Mouse (Mus musculus): ENCODE data around the gene Manbal. TPM values are rescaled to one million over a fixed set of nuclear protein-coding genes. Genes with fewer than 3 reads are reported as not detected.
A peak's percentile ranks its signal among the peaks of the same experiment; 100 is the strongest.

The Manbal gene
- polyA plus RNA-seq, 1 experiment from 2014 or later: 36.3 TPM

DNA sequence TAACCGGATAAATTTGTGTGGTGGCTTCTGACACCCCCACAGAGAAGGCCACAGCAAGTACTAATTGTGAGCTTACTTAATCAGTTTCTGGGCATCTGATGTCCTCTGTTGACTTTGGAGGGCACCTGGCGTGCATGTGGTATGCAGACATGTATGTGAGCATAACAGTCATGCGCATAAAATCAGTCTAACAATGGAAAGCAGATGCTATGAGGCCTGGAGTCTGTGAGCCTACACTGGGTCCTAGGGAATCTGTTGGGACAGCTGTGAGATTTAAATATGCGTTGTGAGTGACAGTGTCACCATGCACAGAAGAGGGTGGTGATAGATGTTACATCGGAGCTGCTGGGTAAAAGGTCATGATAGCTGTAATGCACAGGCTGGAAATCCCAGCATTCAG is 35.3 kb upstream of the Manbal start:
- H3K4me1 ChIP-seq (ENCODE audit: control insufficient read depth in 2 of 2, insufficient read depth in 2 of 2, low read length in 2 of 2): peaks cover 8 to 10% of the 10 kb centered on the region in 2 experiments; a peak in 2 of 4 replicates
- 59% methylated on average over 5 of the region's 5 CpGs for WGBS
- no peak overlapping the region for H3K9ac ChIP-seq (ENCODE audit: low read length)
- H3K27ac ChIP-seq (replicated peaks in 1 of 2; ENCODE audit: control insufficient read depth in 1 of 2, insufficient read depth in 1 of 2, low read depth in 2 of 2, low read length in 2 of 2): no peak overlapping the region
- no peaks in the 10 kb centered on the region for H3K9me3 ChIP-seq (ENCODE audit: control insufficient read depth, low read length)
- H3K4me2 ChIP-seq (ENCODE audit: low read length): no peak overlapping the region
- no peak for ATAC-seq (ENCODE audit: insufficient number of reproducible peaks, insufficient read depth, low FRiP score, low read depth)
- no peak overlapping the region for H3K4me3 ChIP-seq (ENCODE audit: control insufficient read depth in 1 of 2, insufficient read depth in 1 of 2, low read depth in 1 of 2, low read length in 2 of 2)
- peaks cover 15% of the 10 kb centered on the region for H3K36me3 ChIP-seq (ENCODE audit: control insufficient read depth, insufficient read depth, low read length)
- no peaks in the 10 kb centered on the region for H3K27me3 ChIP-seq (ENCODE audit: control insufficient read depth, insufficient read depth, low read length)

DNA sequence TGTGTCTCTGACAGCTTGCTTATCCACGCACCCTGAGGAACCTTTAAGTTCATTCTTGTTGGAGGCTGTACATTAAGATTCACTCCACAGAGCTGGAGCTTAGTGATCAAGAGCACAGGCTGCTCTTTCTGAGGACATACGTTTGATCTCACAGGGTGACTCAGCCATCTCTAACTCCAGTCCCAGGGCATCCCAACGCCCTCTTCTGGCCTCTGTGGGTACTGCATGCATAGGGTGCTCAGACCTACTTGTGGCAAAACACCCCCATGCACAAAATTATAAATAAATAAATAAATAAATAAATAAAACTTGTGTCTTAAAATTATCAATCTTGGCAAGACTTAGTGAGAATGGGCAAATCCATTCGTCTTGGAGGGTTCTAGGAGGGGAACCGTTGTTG is 28.7 kb upstream of the Manbal start:
- H3K27ac ChIP-seq (replicated peaks in 1 of 2; ENCODE audit: control insufficient read depth in 1 of 2, insufficient read depth in 1 of 2, low read depth in 2 of 2, low read length in 2 of 2): no peak overlapping the region
- H3K4me1 ChIP-seq (ENCODE audit: control insufficient read depth in 2 of 2, insufficient read depth in 2 of 2, low read length in 2 of 2): peaks cover 5 to 9% of the 10 kb centered on the region in 2 experiments; a peak in 2 of 4 replicates
- WGBS: 39% methylated on average over 5 of the region's 5 CpGs
- H3K36me3 ChIP-seq (ENCODE audit: control insufficient read depth, insufficient read depth, low read length): no peaks in the 10 kb centered on the region
- no peak overlapping the region for H3K4me3 ChIP-seq (ENCODE audit: control insufficient read depth in 1 of 2, insufficient read depth in 1 of 2, low read depth in 1 of 2, low read length in 2 of 2)
- ATAC-seq (ENCODE audit: insufficient number of reproducible peaks, insufficient read depth, low FRiP score, low read depth): no peak
- H3K27me3 ChIP-seq (ENCODE audit: control insufficient read depth, insufficient read depth, low read length): no peaks in the 10 kb centered on the region
- no peak overlapping the region for H3K9ac ChIP-seq (ENCODE audit: low read length)
- H3K4me2 ChIP-seq (ENCODE audit: low read length): no peak overlapping the region
- no peaks in the 10 kb centered on the region for H3K9me3 ChIP-seq (ENCODE audit: control insufficient read depth, low read length)

DNA sequence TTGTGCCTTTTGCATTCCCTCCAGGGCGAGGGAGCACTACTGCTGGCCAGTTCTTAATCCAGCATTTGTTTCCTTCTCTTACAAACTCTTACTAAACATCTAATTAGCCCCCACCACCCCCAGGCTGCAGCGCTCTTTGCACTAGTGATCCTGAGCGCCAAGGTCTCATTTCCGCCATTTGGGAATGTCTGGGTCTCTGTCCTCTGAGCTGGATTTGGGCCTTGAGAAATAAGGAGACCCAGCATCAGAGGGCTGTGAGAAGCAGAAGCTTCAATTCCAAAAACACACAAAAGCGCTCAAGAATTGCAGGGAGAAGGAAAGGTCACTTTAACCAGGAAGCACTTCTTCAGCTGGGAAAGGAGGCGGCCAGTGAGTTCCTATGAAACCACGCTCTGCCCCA is 27.9 kb upstream of the Manbal start:
- WGBS: 82% methylated on average over 7 of the region's 7 CpGs

DNA sequence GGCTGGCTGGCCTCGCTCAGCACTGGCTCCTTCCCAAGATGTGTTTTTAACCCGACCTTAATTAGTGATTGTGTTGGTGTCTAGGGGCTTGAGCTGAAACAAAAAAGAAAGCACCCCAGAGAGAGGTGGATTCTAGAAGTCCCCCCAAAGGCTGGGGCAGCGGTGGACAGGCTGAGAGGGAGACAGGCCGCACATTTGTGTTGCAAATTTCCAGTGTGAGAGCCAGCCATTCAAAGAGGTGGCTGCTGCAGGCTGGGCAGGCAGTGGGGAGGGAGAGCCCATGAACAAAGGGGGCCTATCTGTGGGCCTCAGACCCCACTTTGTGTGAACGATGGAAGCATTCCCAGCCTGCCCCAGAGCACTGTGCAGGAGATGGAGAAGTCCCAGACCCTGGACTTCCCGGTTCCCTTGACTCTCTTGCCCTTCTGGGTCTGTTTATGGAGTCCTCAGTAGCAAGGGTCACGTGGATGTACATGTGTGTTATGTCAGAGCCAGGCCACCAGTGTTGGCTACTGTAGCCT is 27.1 kb upstream of the Manbal start:
- H3K27ac ChIP-seq (replicated peaks in 1 of 2; ENCODE audit: control insufficient read depth in 1 of 2, insufficient read depth in 1 of 2, low read depth in 2 of 2, low read length in 2 of 2): peak overlapping the region in 1 of 2 experiments; percentile 23; a peak in 1 of 4 replicates
- H3K4me3 ChIP-seq (ENCODE audit: control insufficient read depth in 1 of 2, insufficient read depth in 1 of 2, low read depth in 1 of 2, low read length in 2 of 2): no peak overlapping the region
- no peak overlapping the region for H3K4me2 ChIP-seq (ENCODE audit: low read length)
- WGBS: 48% methylated on average over 7 of the region's 7 CpGs
- no peaks in the 10 kb centered on the region for H3K27me3 ChIP-seq (ENCODE audit: control insufficient read depth, insufficient read depth, low read length)
- H3K4me1 ChIP-seq (ENCODE audit: control insufficient read depth in 2 of 2, insufficient read depth in 2 of 2, low read length in 2 of 2): peaks cover 5 to 9% of the 10 kb centered on the region in 2 experiments; a peak in 2 of 4 replicates
- no peaks in the 10 kb centered on the region for H3K9me3 ChIP-seq (ENCODE audit: control insufficient read depth, low read length)
- no peaks in the 10 kb centered on the region for H3K36me3 ChIP-seq (ENCODE audit: control insufficient read depth, insufficient read depth, low read length)
- ATAC-seq (ENCODE audit: insufficient number of reproducible peaks, insufficient read depth, low FRiP score, low read depth): no peak
- no peak overlapping the region for H3K9ac ChIP-seq (ENCODE audit: low read length)

More for the DNA sequence above, 27.9 kb upstream of the Manbal start:
- no peak overlapping the region for H3K27ac ChIP-seq (replicated peaks in 1 of 2; ENCODE audit: control insufficient read depth in 1 of 2, insufficient read depth in 1 of 2, low read depth in 2 of 2, low read length in 2 of 2)
- no peak overlapping the region for H3K4me2 ChIP-seq (ENCODE audit: low read length)
- H3K36me3 ChIP-seq (ENCODE audit: control insufficient read depth, insufficient read depth, low read length): no peaks in the 10 kb centered on the region
- H3K9me3 ChIP-seq (ENCODE audit: control insufficient read depth, low read length): no peaks in the 10 kb centered on the region
- no peak overlapping the region for H3K4me3 ChIP-seq (ENCODE audit: control insufficient read depth in 1 of 2, insufficient read depth in 1 of 2, low read depth in 1 of 2, low read length in 2 of 2)
- no peak for ATAC-seq (ENCODE audit: insufficient number of reproducible peaks, insufficient read depth, low FRiP score, low read depth)
- peaks cover 5 to 9% of the 10 kb centered on the region in 2 experiments; a peak in 2 of 4 replicates for H3K4me1 ChIP-seq (ENCODE audit: control insufficient read depth in 2 of 2, insufficient read depth in 2 of 2, low read length in 2 of 2)
- no peaks in the 10 kb centered on the region for H3K27me3 ChIP-seq (ENCODE audit: control insufficient read depth, insufficient read depth, low read length)
- H3K9ac ChIP-seq (ENCODE audit: low read length): no peak overlapping the region

DNA sequence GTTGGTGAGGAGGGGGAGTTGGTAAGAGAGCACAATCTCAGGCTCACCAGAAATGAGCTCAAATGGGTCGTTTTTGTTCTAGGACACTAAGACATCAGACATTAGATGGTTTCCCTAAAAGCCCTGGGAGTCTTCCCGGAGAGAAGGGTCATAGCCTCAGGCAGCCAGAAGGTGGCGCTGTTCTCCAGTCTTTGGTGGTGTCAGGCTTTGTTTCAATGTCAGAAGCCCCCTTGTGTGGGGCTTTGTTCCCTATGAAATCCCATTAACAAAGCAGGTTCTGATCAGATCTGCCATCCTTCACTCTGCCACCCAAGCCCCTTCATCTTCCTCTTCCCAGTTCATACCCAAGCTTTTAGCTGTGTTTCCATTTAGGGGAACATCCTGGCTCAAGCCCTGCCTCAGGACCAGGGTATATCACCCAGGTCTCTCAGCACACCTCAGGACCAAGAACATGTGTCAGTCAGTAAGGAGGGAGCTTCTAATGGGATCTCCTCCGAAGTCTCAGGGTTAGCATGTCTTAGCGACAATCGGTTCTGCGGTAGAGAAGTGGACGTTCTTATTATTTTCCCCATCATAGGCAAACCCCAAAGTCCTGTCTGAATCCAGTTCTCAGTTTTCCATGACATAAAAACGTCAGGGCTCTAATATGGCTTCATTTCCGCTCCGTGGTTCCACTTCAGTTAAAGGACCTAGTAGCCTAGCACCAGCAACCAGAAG is 25.7 kb upstream of the Manbal start:
- Histone ChIP-seq H3K4me1 (ENCODE audit: control insufficient read depth in 2 of 2, insufficient read depth in 2 of 2, low read length in 2 of 2) (peaks cover 0 to 3% of the 10 kb centered on the region in 2 experiments; a peak in 1 of 4 replicates), H3K36me3 (ENCODE audit: control insufficient read depth, insufficient read depth, low read length) (no peaks in the 10 kb centered on the region), H3K27me3 (ENCODE audit: control insufficient read depth, insufficient read depth, low read length) (no peaks in the 10 kb centered on the region), H3K4me3 (ENCODE audit: control insufficient read depth in 1 of 2, insufficient read depth in 1 of 2, low read depth in 1 of 2, low read length in 2 of 2) (no peak overlapping the region), H3K9ac (ENCODE audit: low read length) (no peak overlapping the region), H3K27ac (replicated peaks in 1 of 2; ENCODE audit: control insufficient read depth in 1 of 2, insufficient read depth in 1 of 2, low read depth in 2 of 2, low read length in 2 of 2) (no peak overlapping the region), H3K9me3 (ENCODE audit: control insufficient read depth, low read length) (no peaks in the 10 kb centered on the region), H3K4me2 (ENCODE audit: low read length) (no peak overlapping the region)
- WGBS: 40% methylated on average over 11 of the region's 11 CpGs
- ATAC-seq (ENCODE audit: insufficient number of reproducible peaks, insufficient read depth, low FRiP score, low read depth): no peak

DNA sequence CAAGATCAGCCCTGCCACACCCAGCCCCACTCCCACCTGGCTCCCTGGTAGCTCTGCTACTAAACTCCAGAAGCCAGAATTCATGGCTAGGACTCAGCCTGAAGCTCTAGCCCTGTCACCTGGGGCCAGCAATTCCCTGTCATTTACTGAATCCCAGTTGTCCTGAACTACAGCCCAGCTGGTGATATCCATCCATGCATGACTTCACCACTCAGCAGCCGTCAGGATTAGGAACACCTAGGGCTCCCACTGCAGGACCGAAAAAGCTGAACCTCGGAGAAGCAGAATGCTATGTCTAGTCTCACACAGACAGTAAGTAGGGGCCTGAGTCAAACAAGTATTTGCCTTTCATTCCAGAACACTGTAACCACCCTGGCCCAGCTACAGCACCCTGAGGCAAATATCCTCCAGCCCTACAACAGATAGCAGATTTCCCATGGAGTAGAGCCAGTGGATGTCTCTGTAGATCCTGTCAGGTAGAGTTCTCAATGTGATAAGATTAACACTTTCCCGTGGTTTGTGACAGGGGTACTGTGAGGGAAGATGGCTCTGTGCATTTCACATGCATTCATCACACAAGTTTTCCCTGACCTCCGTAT is 25.0 kb upstream of the Manbal start:
- no peak for ATAC-seq (ENCODE audit: insufficient number of reproducible peaks, insufficient read depth, low FRiP score, low read depth)
- Histone ChIP-seq H3K4me1 (ENCODE audit: control insufficient read depth in 2 of 2, insufficient read depth in 2 of 2, low read length in 2 of 2) (peaks cover 1 to 4% of the 10 kb centered on the region in 2 experiments; a peak in 1 of 4 replicates), H3K9me3 (ENCODE audit: control insufficient read depth, low read length) (no peaks in the 10 kb centered on the region), H3K36me3 (ENCODE audit: control insufficient read depth, insufficient read depth, low read length) (no peaks in the 10 kb centered on the region), H3K27ac (replicated peaks in 1 of 2; ENCODE audit: control insufficient read depth in 1 of 2, insufficient read depth in 1 of 2, low read depth in 2 of 2, low read length in 2 of 2) (no peak overlapping the region), H3K9ac (ENCODE audit: low read length) (no peak overlapping the region), H3K4me2 (ENCODE audit: low read length) (no peak overlapping the region), H3K4me3 (ENCODE audit: control insufficient read depth in 1 of 2, insufficient read depth in 1 of 2, low read depth in 1 of 2, low read length in 2 of 2) (no peak overlapping the region), H3K27me3 (ENCODE audit: control insufficient read depth, insufficient read depth, low read length) (no peaks in the 10 kb centered on the region)
- 47% methylated on average over 5 of the region's 5 CpGs for WGBS

DNA sequence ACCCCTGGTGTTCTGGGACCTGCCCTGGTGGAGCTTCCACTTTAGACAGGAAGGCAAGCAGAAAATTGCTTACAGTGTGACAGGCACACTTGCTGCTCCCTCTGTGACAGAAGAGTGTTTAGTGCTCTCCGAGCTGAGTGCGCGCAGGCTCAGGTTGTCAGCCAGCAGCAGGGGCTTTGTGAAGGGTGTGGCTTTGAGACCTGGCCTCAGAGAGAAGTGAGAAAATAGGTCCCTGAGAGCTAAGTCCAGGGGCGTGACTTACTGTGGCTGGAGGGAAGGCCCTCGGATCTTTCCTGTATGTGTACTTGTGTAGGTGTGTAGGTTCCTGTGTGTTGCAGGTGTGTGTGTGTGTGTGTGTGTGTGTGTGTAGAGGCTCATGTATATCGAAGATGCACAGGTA is 24.1 kb upstream of the Manbal start:
- Histone ChIP-seq H3K4me3 (ENCODE audit: control insufficient read depth in 1 of 2, insufficient read depth in 1 of 2, low read depth in 1 of 2, low read length in 2 of 2) (no peak overlapping the region), H3K4me2 (ENCODE audit: low read length) (no peak overlapping the region), H3K27me3 (ENCODE audit: control insufficient read depth, insufficient read depth, low read length) (no peaks in the 10 kb centered on the region), H3K36me3 (ENCODE audit: control insufficient read depth, insufficient read depth, low read length) (no peaks in the 10 kb centered on the region), H3K9ac (ENCODE audit: low read length) (no peak overlapping the region), H3K4me1 (ENCODE audit: control insufficient read depth in 2 of 2, insufficient read depth in 2 of 2, low read length in 2 of 2) (peaks cover 8% of the 10 kb centered on the region in 2 experiments; a peak in 1 of 4 replicates), H3K27ac (replicated peaks in 1 of 2; ENCODE audit: control insufficient read depth in 1 of 2, insufficient read depth in 1 of 2, low read depth in 2 of 2, low read length in 2 of 2) (no peak overlapping the region), H3K9me3 (ENCODE audit: control insufficient read depth, low read length) (no peaks in the 10 kb centered on the region)
- ATAC-seq (ENCODE audit: insufficient number of reproducible peaks, insufficient read depth, low FRiP score, low read depth): no peak
- WGBS: 74% methylated on average over 6 of the region's 6 CpGs
